Mouse (Mus musculus): ENCODE measurements around the gene Ugt2a2. TPM values are rescaled to one million over a fixed set of nuclear protein-coding genes. Genes with fewer than 3 reads are reported as not detected.
"Not testable (repeated sequence)": the region's sequence is repeated elsewhere in the genome, so short reads cannot be mapped to it uniquely, and the experiment has no call there.

The Ugt2a2 gene
- total and polyA plus RNA-seq, 3 experiments: not detected

- no peaks in the 10 kb centered on the region for H3K36me3 ChIP-seq (ENCODE audit: control insufficient read depth in 1 of 2, insufficient read depth in 2 of 2, low read length in 2 of 2)
- H3K79me2 ChIP-seq (ENCODE audit: control insufficient read depth, insufficient read depth, low read length, poor library complexity): no peaks in the 10 kb centered on the region
- no peaks in the 10 kb centered on the region for H3K4me1 ChIP-seq (ENCODE audit: control insufficient read depth in 1 of 2, insufficient read depth in 2 of 2, low read length in 2 of 2)
- H3K9me3 ChIP-seq (replicated peaks; ENCODE audit: insufficient read depth, low read length): no peaks in the 10 kb centered on the region
- no peak within 1 kb of the TSS for H3K9ac ChIP-seq (ENCODE audit: control insufficient read depth, low read depth, low read length, poor library complexity, severe bottlenecking)
- H3K4me3 ChIP-seq (ENCODE audit: control insufficient read depth in 1 of 2, insufficient read depth in 1 of 2, low read depth in 2 of 2, low read length in 2 of 2): no peak within 1 kb of the TSS
- no peaks in the 10 kb centered on the region for H3K27me3 ChIP-seq (ENCODE audit: control insufficient read depth in 1 of 2, insufficient read depth in 2 of 2, low read length in 2 of 2)
- DNase-seq (ENCODE audit: low read depth, low spot score): no peak
- H3K27ac ChIP-seq (ENCODE audit: control insufficient read depth, low read depth, low read length): no peak within 1 kb of the TSS
- no peak for TF ChIP-seq EP300 (IDR thresholded peaks at IDR 0.05; ENCODE audit: low read depth in 1 of 2, low read length in 2 of 2)
- no peak for TF ChIP-seq TAL1 (IDR thresholded peaks at IDR 0.05; ENCODE audit: low read length)
- TF ChIP-seq USF2 (IDR thresholded peaks at IDR 0.05; ENCODE audit: borderline replicate concordance in 1 of 2, insufficient read depth in 1 of 2, low read depth in 1 of 2, low read length in 2 of 2): no peak
- TF ChIP-seq SIN3A (IDR thresholded peaks at IDR 0.05; ENCODE audit: low read length): no peak
- no peak for TF ChIP-seq POLR2AphosphoS2 (IDR thresholded peaks at IDR 0.05; ENCODE audit: low read length)
- no peak for TF ChIP-seq GATA1 (IDR thresholded peaks at IDR 0.05; ENCODE audit: low read depth, low read length)
- no peak for TF ChIP-seq RAD21 (IDR thresholded peaks at IDR 0.05; ENCODE audit: low read depth, low read length)
- no peak for TF ChIP-seq USF1 (IDR thresholded peaks at IDR 0.05; ENCODE audit: low read depth, low read length)
- TF ChIP-seq MYC (IDR thresholded peaks at IDR 0.05; ENCODE audit: low read depth, low read length): no peak
- TF ChIP-seq ETS1 (IDR thresholded peaks at IDR 0.05; ENCODE audit: low read depth, low read length): no peak
- TF ChIP-seq ZC3H11A (IDR thresholded peaks at IDR 0.05; ENCODE audit: low read depth, low read length): no peak
- TF ChIP-seq ZNF384 (IDR thresholded peaks at IDR 0.05; ENCODE audit: low read depth, low read length): no peak
- TF ChIP-seq POLR2AphosphoS5 (IDR thresholded peaks at IDR 0.05; ENCODE audit: borderline replicate concordance, low read depth, low read length): no peak
Observed at GRCm38 (mm10) chr5:87490771-87491170, 8.7 kb upstream of the Ugt2a2 start, which contains the start of gene Ugt2a1. Gene Ugt2a1, minus strand, starts transcription at chr5:87490871.

GRCm38 (mm10) chr5:87486706-87487105 is 4.6 kb upstream of the Ugt2a2 start, which contains the start of gene Gm43638:
Gene Gm43638, minus strand, starts transcription at chr5:87486806.
- H3K27me3 ChIP-seq (ENCODE audit: control insufficient read depth in 1 of 2, insufficient read depth in 2 of 2, low read length in 2 of 2); H3K9me3 ChIP-seq (replicated peaks; ENCODE audit: insufficient read depth, low read length); H3K27ac ChIP-seq (ENCODE audit: control insufficient read depth, low read depth, low read length); H3K4me1 ChIP-seq (ENCODE audit: control insufficient read depth in 1 of 2, insufficient read depth in 2 of 2, low read length in 2 of 2); H3K79me2 ChIP-seq (ENCODE audit: control insufficient read depth, insufficient read depth, low read length, poor library complexity); H3K36me3 ChIP-seq (ENCODE audit: control insufficient read depth in 1 of 2, insufficient read depth in 2 of 2, low read length in 2 of 2); H3K9ac ChIP-seq (ENCODE audit: control insufficient read depth, low read depth, low read length, poor library complexity, severe bottlenecking); DNase-seq (ENCODE audit: low read depth, low spot score); H3K4me3 ChIP-seq (ENCODE audit: control insufficient read depth in 1 of 2, insufficient read depth in 1 of 2, low read depth in 2 of 2, low read length in 2 of 2): not testable (repeated sequence)

- H3K9ac ChIP-seq (ENCODE audit: control insufficient read depth, low read depth, low read length, poor library complexity, severe bottlenecking): no peak overlapping the region
- no peak overlapping the region for H3K27ac ChIP-seq (ENCODE audit: control insufficient read depth, low read depth, low read length)
- H3K36me3 ChIP-seq (ENCODE audit: control insufficient read depth in 1 of 2, insufficient read depth in 2 of 2, low read length in 2 of 2): no peaks in the 10 kb centered on the region
- H3K9me3 ChIP-seq (replicated peaks; ENCODE audit: insufficient read depth, low read length): no peaks in the 10 kb centered on the region
- no peaks in the 10 kb centered on the region for H3K79me2 ChIP-seq (ENCODE audit: control insufficient read depth, insufficient read depth, low read length, poor library complexity)
- H3K27me3 ChIP-seq (ENCODE audit: control insufficient read depth in 1 of 2, insufficient read depth in 2 of 2, low read length in 2 of 2): no peaks in the 10 kb centered on the region
- DNase-seq (ENCODE audit: low read depth, low spot score): no peak
- no peak overlapping the region for H3K4me3 ChIP-seq (ENCODE audit: control insufficient read depth in 1 of 2, insufficient read depth in 1 of 2, low read depth in 2 of 2, low read length in 2 of 2)
- no peak for TF ChIP-seq POLR2AphosphoS5 (IDR thresholded peaks at IDR 0.05; ENCODE audit: borderline replicate concordance, low read depth, low read length)
- TF ChIP-seq MAZ (IDR thresholded peaks at IDR 0.05; ENCODE audit: low read depth, low read length): no peak
- TF ChIP-seq CTCF (IDR thresholded peaks at IDR 0.05 in 2 of 3, conservative IDR thresholded peaks at IDR 0.05 in 1 of 3; ENCODE audit: control insufficient read depth in 1 of 3, insufficient read depth in 1 of 3, low read depth in 2 of 3, low read length in 3 of 3, poor library complexity in 1 of 3, severe bottlenecking in 1 of 3): no peak
- no peak for TF ChIP-seq ZC3H11A (IDR thresholded peaks at IDR 0.05; ENCODE audit: low read depth, low read length)
- TF ChIP-seq MYB (IDR thresholded peaks at IDR 0.05; ENCODE audit: low read depth, low read length): no peak
- TF ChIP-seq USF2 (IDR thresholded peaks at IDR 0.05; ENCODE audit: borderline replicate concordance in 1 of 2, insufficient read depth in 1 of 2, low read depth in 1 of 2, low read length in 2 of 2): no peak
- TF ChIP-seq ZMIZ1 (IDR thresholded peaks at IDR 0.05; ENCODE audit: low read depth, low read length): no peak
- TF ChIP-seq MXI1 (IDR thresholded peaks at IDR 0.05; ENCODE audit: low read depth, low read length): no peak
- TF ChIP-seq MAFK (IDR thresholded peaks at IDR 0.05; ENCODE audit: borderline replicate concordance, low read depth, low read length): no peak
- no peak for TF ChIP-seq TBP (IDR thresholded peaks at IDR 0.05; ENCODE audit: low read depth, low read length)
- TF ChIP-seq SIN3A (IDR thresholded peaks at IDR 0.05; ENCODE audit: low read length): no peak
- H3K4me1 ChIP-seq (ENCODE audit: control insufficient read depth in 1 of 2, insufficient read depth in 2 of 2, low read length in 2 of 2): no peaks in the 10 kb centered on the region
Observed at GRCm38 (mm10) chr5:87458810-87459209, 23.2 kb downstream of the Ugt2a2 start.
